In the genomic region with DNA sequence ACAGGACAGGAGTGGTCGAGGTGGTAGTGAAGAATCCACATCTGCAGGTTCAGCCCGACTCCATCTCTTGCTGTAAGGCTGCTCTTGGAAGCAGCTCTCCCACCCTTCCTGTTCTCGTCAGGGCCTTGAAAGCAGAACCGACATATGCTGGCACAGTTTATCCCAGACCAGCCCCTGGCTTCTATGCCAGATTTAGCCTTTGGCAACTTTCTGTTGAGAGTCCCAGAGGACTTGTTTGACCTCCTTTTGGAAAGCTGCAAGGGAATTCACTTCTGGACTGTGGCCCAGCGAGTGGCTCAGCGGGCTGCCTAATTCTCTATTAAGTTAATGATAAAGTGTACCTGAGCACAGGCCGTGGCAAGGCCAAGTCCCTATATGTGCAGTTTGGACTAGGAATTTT, we compare ENCODE assay signal across 8 mouse cellular contexts. TPM values are rescaled to one million over a fixed set of nuclear protein-coding genes. Genes with fewer than 3 reads are reported as not detected.
DNase-seq lines count a peak whose midpoint lies in the region; ATAC-seq lines count a peak whose summit lies in the region.

No protein-coding gene starts in this region.

- 70% methylated on average over 7 of the region's 7 CpGs for WGBS in intestine, embryonic 16.5 days

- DNase-seq in ovary, adult 18-20 months (ENCODE audit: low spot score), result peak; percentile 17
- no peak for DNase-seq in ovary, postnatal 10 days (ENCODE audit: low spot score)
- DNase-seq in cerebellum, postnatal 14 days, result peak; percentile 74 to 80
- peak; percentile 88 to 89 for DNase-seq in kidney, adult 8-10 months
- DNase-seq in skeletal muscle tissue, adult 2 months (ENCODE audit: low read depth, low spot score), result peak; percentile 77
- no peak for DNase-seq in yolk sac, embryonic 10.5 days (ENCODE audit: low spot score)
- DNase-seq in right cerebral cortex, adult 18-20 months, result no peak

- no peak for ATAC-seq in intestine, embryonic 16.5 days

- H3K9me3 ChIP-seq in intestine, embryonic 16.5 days (ENCODE audit: control insufficient read depth, low read length), result no peaks in the 10 kb centered on the region

- H3K36me3 ChIP-seq in intestine, embryonic 16.5 days (ENCODE audit: control insufficient read depth, insufficient read depth, low read length), result no peaks in the 10 kb centered on the region

- H3K4me2 ChIP-seq in intestine, embryonic 16.5 days (ENCODE audit: low read depth, low read length), result no peak overlapping the region

- no peak overlapping the region for H3K4me3 ChIP-seq in intestine, embryonic 16.5 days (ENCODE audit: low read length)

- H3K27ac ChIP-seq in intestine, embryonic 16.5 days (ENCODE audit: low read length), result no peak overlapping the region

- H3K4me1 ChIP-seq in intestine, embryonic 16.5 days (ENCODE audit: control insufficient read depth, insufficient read depth, low read length), result no peaks in the 10 kb centered on the region

- H3K27me3 ChIP-seq in intestine, embryonic 16.5 days (replicated peaks; ENCODE audit: control insufficient read depth, insufficient read depth, low read length), result no peaks in the 10 kb centered on the region

- H3K9ac ChIP-seq in intestine, embryonic 16.5 days (ENCODE audit: low read depth, low read length), result no peak overlapping the region

RNA-seq across cellular contexts. Expression of a gene that starts 15.5 kb away (rescaled TPM):
- polyA plus RNA-seq in intestine, embryonic 16.5 days (2015; fragmentation: Nextera tagmentation; extraction: Ambion mirVana), result 4.7 and 4.9 TPM in 2 replicates

Comparison
In these comparisons a context has a peak if more than half of its experiments do, and no peak if none do; other contexts are left out.
1. DNase-seq: peak in ovary, adult 18-20 months (single experiment), cerebellum, postnatal 14 days (2 of 2), kidney, adult 8-10 months (2 of 2) and skeletal muscle tissue, adult 2 months (single experiment); none in ovary, postnatal 10 days (single experiment), yolk sac, embryonic 10.5 days (single experiment) and right cerebral cortex, adult 18-20 months (single experiment).